In genomic region chr2:76406937-76407441, GRCm38 (mm10) we compare ENCODE assay signal across 9 mouse cellular contexts. TPM values are rescaled to one million over a fixed set of nuclear protein-coding genes. Genes with fewer than 3 reads are reported as not detected.
A peak's percentile ranks its signal among the peaks of the same experiment; 100 is the strongest.
DNase-seq lines count a peak whose midpoint lies in the region; ATAC-seq and TF ChIP-seq lines count a peak whose summit lies in the region.
"Had no signal": no experiment of that assay in that cellular context is flagged by ENCODE, and none has a peak within 500 bp of the region (broad histone marks: within the 10 kb centered on the region; RNA-seq: fewer than 3 reads in every experiment).

No protein-coding gene starts in this region.

- CTCF ChIA-PET in Patski (lab: Charles Lee) = interaction anchor here (1.3 to 2.4 kb wide), 3 partner anchors 11 to 215 kb away, joined by 3 to 10 read pairs (median 4); no protein-coding TSS in a partner anchor

- in situ Hi-C loops in Patski (cut with MboI; ENCODE audit: low pct_unique_long_range_greater_than_20kb) = loop anchor here (10.0 kb wide), 1 partner anchor 208 kb away; no protein-coding TSS in a partner anchor

- no peak for DNase-seq in Patski (ENCODE audit: low read depth, low spot score)
- DNase-seq in cerebellum, adult 8-10 months = peak; percentile 79
- peak; percentile 43 to 70 for DNase-seq in frontal cortex, adult 2 months (ENCODE audit: extremely low spot score in 1 of 2, low spot score in 1 of 2)
- peak; percentile 41 to 54 for DNase-seq in layer of hippocampus, adult 8-10 months (ENCODE audit: low spot score in 2 of 2)
- DNase-seq in lung, adult 2 months = peak; percentile 67
- DNase-seq in ovary, postnatal 14 days (ENCODE audit: low spot score) = peak; percentile 37
- no peak for DNase-seq in c-Kit-positive CD71-positive TER-119-positive erythroid progenitor cells, embryonic 14.5 days (ENCODE audit: low spot score)

- H3K4me3 ChIP-seq in lung, adult 2 months (replicated peaks; ENCODE audit: extremely low read depth, low read depth, low read length) = peak overlapping the region; percentile 82

- peaks cover 4% of the 10 kb centered on the region; the same call in 1 of the 2 replicates for H3K4me1 ChIP-seq in lung, adult 2 months (ENCODE audit: control insufficient read depth, insufficient read depth, low read length)

- ATAC-seq in Patski = peak; percentile 64
- peak; percentile 47 to 61 for ATAC-seq in hematopoietic stem cell, adult 5-6 weeks (replicated peaks in 1 of 2; ENCODE audit: insufficient read depth in 1 of 2, low FRiP score in 2 of 2, low TSS enrichment in 1 of 2, low read depth in 1 of 2, poor library complexity in 2 of 2, severe bottlenecking in 2 of 2)

- no peak for TF ChIP-seq CTCF in Patski (IDR thresholded peaks at IDR 0.05)
- TF ChIP-seq CTCF in lung, adult 2 months (IDR thresholded peaks at IDR 0.05; ENCODE audit: insufficient read depth, low read length) = no peak

- TF ChIP-seq POLR2A in lung, adult 2 months (IDR thresholded peaks at IDR 0.05; ENCODE audit: borderline replicate concordance, extremely low read depth, low read depth, low read length) = no peak

- WGBS in lung, adult 2 months = under 1% methylated on average over 49 of the region's 49 CpGs

- peaks cover 13% of the 10 kb centered on the region for H3K27me3 ChIP-seq in Patski

- POLR2A ChIA-PET in Patski (lab: Charles Lee) = no interaction called here

RNA-seq across cellular contexts. Expression of gene Osbpl6, which starts 0.7 kb away (rescaled TPM):
- polyA plus RNA-seq in Patski (2021) = 10.5 TPM
- polyA plus RNA-seq in frontal cortex, adult 2 months (2012; rRNA removed) = 18.2 and 19.2 TPM in 2 replicates
- total RNA-seq in hematopoietic stem cell, adult 5-6 weeks (2017) = not detected in 2 replicates
- total RNA-seq in layer of hippocampus, adult 8-10 months (2022) = 10 to 100 TPM; 52.1 to 71.5 (median 60.2) TPM
- 64.5 and 74.9 TPM in 2 replicates for polyA plus RNA-seq in lung, adult 2 months (2012; rRNA removed)
- polyA plus RNA-seq: macrophage had no signal

RNA-seq across cellular contexts. Expression of gene Rbm45, which starts 37.2 kb away (rescaled TPM):
- 40.0 TPM for polyA plus RNA-seq in Patski (2021)
- polyA plus RNA-seq in frontal cortex, adult 2 months (2012; rRNA removed) = 23.6 and 29.4 TPM in 2 replicates
- total RNA-seq in hematopoietic stem cell, adult 5-6 weeks (2017) = 45.6 and 57.5 TPM in 2 replicates
- total RNA-seq in layer of hippocampus, adult 8-10 months (2022) = 10 to 100 TPM; 36.1 to 47.0 (median 38.2) TPM
- 9.5 and 12.0 TPM in 2 replicates for polyA plus RNA-seq in lung, adult 2 months (2012; rRNA removed)

RNA-seq across cellular contexts. Expression of gene Cyct, which starts 46.7 kb away (rescaled TPM):
- not detected for polyA plus RNA-seq in Patski (2021)
- polyA plus RNA-seq in frontal cortex, adult 2 months (2012; rRNA removed) = not detected in 2 replicates
- total RNA-seq in hematopoietic stem cell, adult 5-6 weeks (2017) = not detected in 2 replicates
- not detected for total RNA-seq in layer of hippocampus, adult 8-10 months (2022)
- polyA plus RNA-seq in lung, adult 2 months (2012; rRNA removed) = not detected in 2 replicates
- polyA plus RNA-seq: macrophage had no signal

Comparison
In these comparisons a context has a peak if more than half of its experiments do, and no peak if none do; other contexts are left out.
1. DNase-seq: peak in cerebellum, adult 8-10 months (single experiment), frontal cortex, adult 2 months (2 of 2), layer of hippocampus, adult 8-10 months (2 of 2), lung, adult 2 months (single experiment) and ovary, postnatal 14 days (single experiment); none in Patski (single experiment) and c-Kit-positive CD71-positive TER-119-positive erythroid progenitor cells, embryonic 14.5 days (single experiment).